Mouse (Mus musculus): Measurements from ENCODE around the gene Cabp5. TPM values are rescaled to one million over a fixed set of nuclear protein-coding genes. Genes with fewer than 3 reads are reported as not detected.
"Not testable (repeated sequence)": the region's sequence is repeated elsewhere in the genome, so short reads cannot be mapped to it uniquely, and the experiment has no call there.

Cabp5 gene
- not detected for polyA plus RNA-seq (2012; fragmentation: generic; extraction: Trizol)
- long read RNA-seq, experiment 1: 0 reads
- long read RNA-seq, experiment 2: 0 reads

GRCm38 (mm10) chr7:13397832-13398231, at the start of gene Cabp5:
TSS of gene Cabp5 (plus strand) at chr7:13398132.
- Histone ChIP-seq H3K79me3 (ENCODE audit: low read depth) (no peaks in the 10 kb centered on the region), H3K4me3 (ENCODE audit: insufficient read depth, poor library complexity, severe bottlenecking) (no peak within 1 kb of the TSS), H3K79me2 (ENCODE audit: control insufficient read depth, insufficient read depth) (no peaks in the 10 kb centered on the region), H3K27me3 (ENCODE audit: control insufficient read depth, insufficient read depth, insufficient read length) (no peaks in the 10 kb centered on the region), H3K36me3 (ENCODE audit: control insufficient read depth, insufficient read depth) (no peaks in the 10 kb centered on the region), H3ac (ENCODE audit: control insufficient read depth, insufficient read length, low read depth) (no peak within 1 kb of the TSS)
- TF ChIP-seq CEBPB (IDR thresholded peaks at IDR 0.05; ENCODE audit: low read depth) (no peak), USF1 (IDR thresholded peaks at IDR 0.05; ENCODE audit: low read depth) (no peak), MYOD1 (IDR thresholded peaks at IDR 0.05; ENCODE audit: control insufficient read depth, insufficient read length, low read depth) (no peak), MYOG (IDR thresholded peaks at IDR 0.05; ENCODE audit: control insufficient read depth, extremely low read depth, insufficient read length) (no peak), FOSL1 (IDR thresholded peaks at IDR 0.05; ENCODE audit: insufficient read depth, low read length, poor library complexity, severe bottlenecking) (no peak), MAX (IDR thresholded peaks at IDR 0.05) (no peak), CTCF (IDR thresholded peaks at IDR 0.05; ENCODE audit: control insufficient read depth, insufficient read depth, insufficient read length) (no peak)

DNA sequence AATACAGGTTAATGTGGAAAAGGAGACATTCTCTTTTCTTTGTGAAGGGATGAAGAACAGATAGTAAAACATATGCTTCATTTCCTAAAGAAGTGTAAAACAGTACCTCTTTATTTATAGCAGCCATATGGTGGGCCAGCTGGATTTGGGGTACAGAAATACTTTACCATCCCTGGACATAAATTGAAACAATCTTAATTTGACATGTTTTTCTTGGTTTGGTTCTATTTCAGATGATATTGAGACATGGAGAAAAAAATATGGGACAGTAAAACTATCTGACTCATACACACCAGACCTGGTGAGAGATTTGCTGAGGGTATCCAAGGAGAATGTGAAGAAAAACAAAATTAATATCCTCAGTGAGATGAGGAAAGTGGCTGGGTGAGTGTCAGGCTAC, 42.0 kb upstream of the Cabp5 start:
- Histone ChIP-seq H3K4me3 (ENCODE audit: insufficient read depth, poor library complexity, severe bottlenecking) (no peak overlapping the region), H3K79me2 (ENCODE audit: control insufficient read depth, insufficient read depth) (no peaks in the 10 kb centered on the region), H3ac (ENCODE audit: control insufficient read depth, insufficient read length, low read depth) (no peak overlapping the region), H3K27me3 (ENCODE audit: control insufficient read depth, insufficient read depth, insufficient read length) (no peaks in the 10 kb centered on the region), H3K79me3 (ENCODE audit: low read depth) (no peaks in the 10 kb centered on the region), H3K36me3 (ENCODE audit: control insufficient read depth, insufficient read depth) (peaks cover 45% of the 10 kb centered on the region)
- TF ChIP-seq MAX (IDR thresholded peaks at IDR 0.05) (no peak), CTCF (IDR thresholded peaks at IDR 0.05; ENCODE audit: control insufficient read depth, insufficient read depth, insufficient read length) (no peak), CEBPB (IDR thresholded peaks at IDR 0.05; ENCODE audit: low read depth) (no peak), MYOG (IDR thresholded peaks at IDR 0.05; ENCODE audit: control insufficient read depth, extremely low read depth, insufficient read length) (no peak), USF1 (IDR thresholded peaks at IDR 0.05; ENCODE audit: low read depth) (no peak), FOSL1 (IDR thresholded peaks at IDR 0.05; ENCODE audit: insufficient read depth, low read length, poor library complexity, severe bottlenecking) (no peak), MYOD1 (IDR thresholded peaks at IDR 0.05; ENCODE audit: control insufficient read depth, insufficient read length, low read depth) (no peak)

DNA sequence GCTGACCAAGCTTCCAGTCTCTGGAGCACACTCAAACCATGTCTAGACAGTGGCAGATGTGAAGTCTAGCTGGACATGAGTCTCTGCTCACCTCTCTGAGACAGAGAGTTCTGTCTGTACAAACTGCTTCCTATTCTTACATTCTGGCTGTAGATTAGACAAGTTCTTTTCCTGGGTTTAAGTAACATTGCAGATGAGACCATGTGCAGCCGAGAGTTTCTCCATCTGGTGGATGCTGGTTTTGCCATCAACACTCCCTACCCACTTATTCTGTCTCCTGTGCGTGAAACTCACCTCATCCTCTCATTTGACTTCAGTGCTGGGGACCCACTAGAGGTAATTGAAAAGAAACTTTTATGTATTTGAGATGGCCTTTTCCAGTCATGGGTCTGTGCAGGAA, 17.3 kb upstream of the Cabp5 start:
- no peak for TF ChIP-seq MYOG (IDR thresholded peaks at IDR 0.05; ENCODE audit: control insufficient read depth, extremely low read depth, insufficient read length)
- Histone ChIP-seq H3K36me3 (ENCODE audit: control insufficient read depth, insufficient read depth) (no peaks in the 10 kb centered on the region), H3K79me2 (ENCODE audit: control insufficient read depth, insufficient read depth) (no peaks in the 10 kb centered on the region), H3ac (ENCODE audit: control insufficient read depth, insufficient read length, low read depth) (no peak overlapping the region), H3K27me3 (ENCODE audit: control insufficient read depth, insufficient read depth, insufficient read length) (no peaks in the 10 kb centered on the region), H3K79me3 (ENCODE audit: low read depth) (no peaks in the 10 kb centered on the region), H3K4me3 (ENCODE audit: insufficient read depth, poor library complexity, severe bottlenecking) (no peak overlapping the region)

DNA sequence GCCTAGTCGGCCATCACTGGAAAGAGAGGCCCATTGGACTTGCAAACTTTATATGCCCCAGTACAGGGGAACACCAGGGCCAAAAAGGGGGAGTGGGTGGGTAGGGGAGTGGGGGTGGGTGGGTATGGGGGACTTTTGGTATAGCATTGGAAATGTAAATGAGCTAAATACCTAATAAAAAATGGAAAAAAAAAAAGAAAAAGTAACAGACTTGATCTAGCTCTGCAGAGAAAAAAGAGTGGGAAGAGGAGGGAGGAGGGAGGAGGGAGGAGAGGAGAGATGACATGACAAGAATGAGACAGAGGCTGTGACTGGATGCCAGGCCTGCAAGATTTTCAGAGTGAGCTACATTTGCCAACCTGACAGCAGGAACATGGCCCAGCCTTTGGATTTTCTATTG, 52.6 kb downstream of the Cabp5 start, which contains the start of gene Bsph1:
Bsph1 (plus strand) TSS at position 301 of the 400 bp plus-strand sequence.
- not testable (repeated sequence) for H3K36me3 ChIP-seq (ENCODE audit: control insufficient read depth, insufficient read depth); H3ac ChIP-seq (ENCODE audit: control insufficient read depth, insufficient read length, low read depth); H3K27me3 ChIP-seq (ENCODE audit: control insufficient read depth, insufficient read depth, insufficient read length); H3K79me3 ChIP-seq (ENCODE audit: low read depth); H3K4me3 ChIP-seq (ENCODE audit: insufficient read depth, poor library complexity, severe bottlenecking); H3K79me2 ChIP-seq (ENCODE audit: control insufficient read depth, insufficient read depth)

Other genes starting within 250 kb of the Cabp5 start
- gene Vmn1r88, start 238.6 kb upstream of the Cabp5 start, polyA plus RNA-seq (2012; fragmentation: generic; extraction: Trizol): not detected
- not detected for gene Vmn1r89, start 185.1 kb upstream of the Cabp5 start, polyA plus RNA-seq (2012; fragmentation: generic; extraction: Trizol)
- 73.4 TPM for gene Lig1, start 120.8 kb upstream of the Cabp5 start, polyA plus RNA-seq (2012; fragmentation: generic; extraction: Trizol)
- gene Zswim9, start 119.4 kb upstream of the Cabp5 start, polyA plus RNA-seq (2012; fragmentation: generic; extraction: Trizol): 3.0 TPM
- 0.20 TPM for gene Pla2g4c, start 73.5 kb upstream of the Cabp5 start, polyA plus RNA-seq (2012; fragmentation: generic; extraction: Trizol)
- gene Bsph1, start 52.7 kb downstream of the Cabp5 start, polyA plus RNA-seq (2012; fragmentation: generic; extraction: Trizol): not detected
- gene Bsph2, start 172.9 kb downstream of the Cabp5 start, polyA plus RNA-seq (2012; fragmentation: generic; extraction: Trizol): not detected
- gene Sult2a5, start 225.8 kb downstream of the Cabp5 start, polyA plus RNA-seq (2012; fragmentation: generic; extraction: Trizol): not detected